Comparison of ENCODE assay signal across 16 mouse cellular contexts in the genomic region with DNA sequence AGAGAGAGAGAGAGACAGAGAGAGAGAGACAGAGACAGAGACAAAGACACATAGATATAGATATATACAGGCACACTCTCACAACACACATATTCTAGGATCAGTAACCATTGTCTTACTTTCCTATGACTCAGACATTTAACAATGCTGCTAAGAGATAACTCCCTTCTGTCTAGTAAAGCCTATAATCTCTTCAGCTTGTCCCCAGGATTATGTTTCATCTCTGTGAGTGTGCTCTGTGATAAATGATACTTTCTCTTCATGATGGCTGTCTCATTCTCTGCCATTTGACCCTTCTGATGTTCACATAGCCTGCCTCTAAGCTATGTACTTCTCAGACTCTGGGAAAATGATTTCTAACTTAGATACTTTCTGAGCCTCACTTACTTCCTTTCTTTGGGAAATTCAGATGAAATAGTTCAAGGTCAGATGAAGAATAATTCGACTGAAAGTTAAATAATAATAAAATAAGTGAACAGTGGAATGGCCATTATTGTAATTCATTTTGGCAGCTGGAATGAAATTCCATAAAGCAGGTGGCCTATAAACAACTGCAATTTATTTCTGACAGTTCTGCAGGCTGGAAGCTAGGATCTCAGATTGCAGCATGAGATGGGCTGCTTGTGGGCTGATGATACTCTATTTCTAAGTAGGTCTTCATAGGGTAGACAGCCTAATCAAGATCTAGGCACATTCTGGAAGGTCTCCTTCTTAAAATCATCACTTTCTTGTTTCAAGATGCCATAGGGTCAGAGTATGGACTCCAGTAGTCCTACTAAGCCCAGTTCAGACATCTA.
"Had no signal": no experiment of that assay in that cellular context is flagged by ENCODE, and none has a peak within 500 bp of the region (broad histone marks: within the 10 kb centered on the region; RNA-seq: fewer than 3 reads in every experiment).

No protein-coding gene starts in this region.

- H3K27ac ChIP-seq: midbrain, embryonic 13.5 days; midbrain, embryonic 15.5 days; neural tube, embryonic 13.5 days; neural tube, embryonic 15.5 days had no signal

- H3K36me3 ChIP-seq: midbrain, embryonic 13.5 days; midbrain, embryonic 15.5 days; neural tube, embryonic 13.5 days; neural tube, embryonic 15.5 days had no signal

- DNase-seq: lung, adult 18-20 months; lung, embryonic 14.5 days; lung, postnatal 10 days; lung, postnatal 4 days; right cerebral cortex, adult 18-20 months; right cerebral cortex, postnatal 25 days; right cerebral cortex, postnatal 4 days; spleen, adult 18-20 months; thymus, adult 18-20 months; thymus, postnatal 14 days; thymus, postnatal 36 days had no signal

- H3K4me1 ChIP-seq: midbrain, embryonic 13.5 days; midbrain, embryonic 15.5 days; neural tube, embryonic 15.5 days had no signal

- H3K4me2 ChIP-seq: lung, embryonic 14.5 days; midbrain, embryonic 11.5 days; midbrain, embryonic 13.5 days; midbrain, embryonic 15.5 days; neural tube, embryonic 13.5 days; neural tube, embryonic 15.5 days had no signal

- H3K9ac ChIP-seq: lung, embryonic 14.5 days; midbrain, embryonic 13.5 days; midbrain, embryonic 15.5 days; neural tube, embryonic 13.5 days; neural tube, embryonic 15.5 days had no signal

- ATAC-seq: midbrain, embryonic 13.5 days; midbrain, embryonic 15.5 days had no signal

- H3K9me3 ChIP-seq: midbrain, embryonic 13.5 days; midbrain, embryonic 15.5 days; neural tube, embryonic 13.5 days; neural tube, embryonic 15.5 days had no signal

- H3K27me3 ChIP-seq: midbrain, embryonic 13.5 days; midbrain, embryonic 15.5 days; neural tube, embryonic 13.5 days; neural tube, embryonic 15.5 days had no signal

- H3K4me3 ChIP-seq: midbrain, embryonic 13.5 days; midbrain, embryonic 15.5 days; neural tube, embryonic 13.5 days; neural tube, embryonic 15.5 days had no signal
